Comparison of ENCODE assay signal across 8 mouse cellular contexts in the genomic region with DNA sequence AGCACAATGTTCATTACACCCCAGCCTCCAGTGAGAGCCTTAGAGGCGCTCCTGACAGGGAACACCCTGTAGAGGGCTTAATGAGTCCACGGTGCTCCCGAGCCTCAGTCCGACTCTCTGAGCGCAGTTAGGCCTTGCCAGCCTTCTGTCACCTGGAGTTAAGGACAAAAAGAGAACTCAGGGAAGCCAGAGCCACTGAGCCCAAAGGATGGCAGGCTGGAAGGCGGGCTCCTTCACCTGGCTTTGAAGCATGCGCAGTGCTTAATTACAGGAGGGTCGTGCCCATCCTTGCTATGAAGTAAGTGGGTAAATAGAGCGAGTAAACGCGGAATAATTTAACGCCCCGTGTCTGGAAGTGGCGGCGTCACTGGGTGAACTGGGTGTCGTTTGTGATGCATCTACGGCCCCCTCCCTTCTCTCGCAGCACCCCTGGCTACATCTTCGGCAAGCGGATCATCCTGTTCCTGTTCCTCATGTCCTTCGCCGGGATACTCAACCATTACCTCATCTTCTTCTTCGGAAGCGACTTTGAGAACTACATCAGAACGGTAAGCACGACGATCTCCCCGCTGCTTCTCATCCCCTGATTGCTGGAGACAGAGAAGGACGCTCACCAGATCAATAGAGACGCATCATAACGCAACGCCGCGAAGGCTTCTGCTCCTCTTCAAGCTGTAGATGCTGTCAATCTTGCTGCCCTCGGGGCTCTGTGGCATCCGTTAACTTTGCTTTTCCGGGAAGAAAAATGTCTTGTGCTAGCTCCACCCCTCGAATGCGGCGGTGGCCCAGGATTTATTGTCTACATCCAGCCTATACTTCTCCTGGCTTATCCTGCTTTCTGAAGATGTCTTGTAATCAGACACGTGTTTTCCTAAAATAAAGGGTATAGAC. TPM values are rescaled to one million over a fixed set of nuclear protein-coding genes. Genes with fewer than 3 reads are reported as not detected.
DNase-seq lines count a peak whose midpoint lies in the region; ATAC-seq lines count a peak whose summit lies in the region.

No protein-coding gene starts in this region.

- 0 out of 2 replicates have a peak, but pooled peaks cover 3% of the 10 kb centered on the region for H3K4me1 ChIP-seq in heart, embryonic 16.5 days (ENCODE audit: control insufficient read depth, insufficient read depth, low read length)
- H3K4me1 ChIP-seq in limb, embryonic 12.5 days (replicated peaks): peaks cover 21% of the 10 kb centered on the region
- H3K4me1 ChIP-seq in stomach, embryonic 14.5 days (ENCODE audit: control insufficient read depth, insufficient read depth, low read length): no peaks in the 10 kb centered on the region

- no peaks in the 10 kb centered on the region for H3K27me3 ChIP-seq in heart, embryonic 16.5 days (ENCODE audit: control insufficient read depth, insufficient read depth, low read length)
- no peaks in the 10 kb centered on the region for H3K27me3 ChIP-seq in limb, embryonic 12.5 days
- no peaks in the 10 kb centered on the region for H3K27me3 ChIP-seq in stomach, embryonic 14.5 days (ENCODE audit: control insufficient read depth, insufficient read depth, low read length)

- H3K9me3 ChIP-seq in heart, embryonic 16.5 days (replicated peaks; ENCODE audit: control insufficient read depth, low read length): peaks cover 6% of the 10 kb centered on the region
- H3K9me3 ChIP-seq in limb, embryonic 12.5 days: peaks cover 4% of the 10 kb centered on the region
- H3K9me3 ChIP-seq in stomach, embryonic 14.5 days (ENCODE audit: control insufficient read depth, low read depth, low read length): peaks cover 4% of the 10 kb centered on the region; the same call in 1 of the 2 replicates

- 31% methylated on average over 41 of the region's 41 CpGs for WGBS in heart, embryonic 16.5 days
- WGBS in limb, embryonic 12.5 days: 19% methylated on average over 41 of the region's 41 CpGs
- WGBS in stomach, embryonic 14.5 days: 20% methylated on average over 41 of the region's 41 CpGs

- peak; percentile 22 to 25 for DNase-seq in left cerebral cortex, adult 18-20 months (ENCODE audit: low spot score in 2 of 2)
- no peak for DNase-seq in left cerebral cortex, postnatal 10 days (ENCODE audit: extremely low spot score in 1 of 2, low spot score in 2 of 2)
- DNase-seq in cerebellum, adult 9-11 months: peak; percentile 51
- no peak for DNase-seq in adrenal gland, postnatal 4 days (ENCODE audit: low spot score in 2 of 2)
- no peak for DNase-seq in thymus, postnatal 4 days

- peak overlapping the region; percentile 44 for H3K9ac ChIP-seq in heart, embryonic 16.5 days (ENCODE audit: low read length)
- peak overlapping the region; percentile 42; the same call in 1 of the 2 replicates for H3K9ac ChIP-seq in limb, embryonic 12.5 days (replicated peaks)
- H3K9ac ChIP-seq in stomach, embryonic 14.5 days (replicated peaks; ENCODE audit: low read depth, low read length): peak overlapping the region; percentile 48

- no peaks in the 10 kb centered on the region for H3K36me3 ChIP-seq in heart, embryonic 16.5 days (ENCODE audit: control insufficient read depth, insufficient read depth)
- no peaks in the 10 kb centered on the region for H3K36me3 ChIP-seq in limb, embryonic 12.5 days
- no peaks in the 10 kb centered on the region for H3K36me3 ChIP-seq in stomach, embryonic 14.5 days (ENCODE audit: control insufficient read depth, insufficient read depth, low read length)

- H3K4me3 ChIP-seq in heart, embryonic 16.5 days (ENCODE audit: low read length): peak overlapping the region; percentile 45
- H3K4me3 ChIP-seq in limb, embryonic 12.5 days (replicated peaks): peak overlapping the region; percentile 35
- H3K4me3 ChIP-seq in stomach, embryonic 14.5 days (ENCODE audit: low read depth, low read length): peak overlapping the region; percentile 28

- ATAC-seq in heart, embryonic 16.5 days (replicated peaks; ENCODE audit: extremely low read depth, insufficient read depth, low FRiP score): no peak
- ATAC-seq in limb, embryonic 12.5 days (ENCODE audit: insufficient number of reproducible peaks, insufficient read depth, low FRiP score, low TSS enrichment, low read depth): no peak
- ATAC-seq in stomach, embryonic 14.5 days (ENCODE audit: insufficient number of reproducible peaks, insufficient read depth, low FRiP score, low read depth): no peak

- intact Hi-C loops in left cerebral cortex, postnatal 10 days (cut with DNase I): no loop called here

- peak overlapping the region; percentile 68 for H3K4me2 ChIP-seq in heart, embryonic 16.5 days (ENCODE audit: low read depth, low read length)
- peak overlapping the region; percentile 61 for H3K4me2 ChIP-seq in limb, embryonic 12.5 days
- peak overlapping the region; percentile 54 for H3K4me2 ChIP-seq in stomach, embryonic 14.5 days (replicated peaks; ENCODE audit: low read depth, low read length)

- no peak overlapping the region for H3K27ac ChIP-seq in heart, embryonic 16.5 days (ENCODE audit: low read length)
- 0 out of 2 replicates have a peak overlapping the region, but pooled peaks have one; percentile 1 for H3K27ac ChIP-seq in limb, embryonic 12.5 days
- H3K27ac ChIP-seq in stomach, embryonic 14.5 days (ENCODE audit: low read length): no peak overlapping the region

RNA-seq across cellular contexts. Expression of gene Alox5ap, which starts 22.8 kb away (rescaled TPM):
- total RNA-seq in left cerebral cortex, adult 18-20 months (2021): 1 to 10 TPM; 9.4 to 10.0 TPM
- total RNA-seq in left cerebral cortex, postnatal 10 days (2021): 1 to 10 TPM; 7.5 to 8.4 TPM
- polyA plus RNA-seq in heart, embryonic 16.5 days (2015; fragmentation: Nextera tagmentation; extraction: Ambion mirVana): 9.0 and 11.9 TPM in 2 replicates
- 11.0 and 13.8 TPM in 2 replicates for polyA plus RNA-seq in limb, embryonic 12.5 days (2016; fragmentation: Nextera tagmentation; extraction: Ambion mirVana)
- polyA plus RNA-seq in stomach, embryonic 14.5 days (2014; fragmentation: Nextera tagmentation; extraction: Ambion mirVana): 11.2 and 11.6 TPM in 2 replicates
- total RNA-seq in adrenal gland, postnatal 4 days (2021): 10 to 100 TPM in 1 of 2 experiments, 1 to 10 TPM in 1; 9.6 to 12.8 TPM

Comparison
In these comparisons a context has a peak if more than half of its experiments do, and no peak if none do; other contexts are left out.
1. DNase-seq: peak in left cerebral cortex, adult 18-20 months (2 of 2) and cerebellum, adult 9-11 months (single experiment); none in left cerebral cortex, postnatal 10 days (0 of 2), adrenal gland, postnatal 4 days (0 of 2) and thymus, postnatal 4 days (single experiment).
2. Peak in every context shown above with its lines, with median percentiles within 50 percentile points of each other: H3K4me2 ChIP-seq, H3K4me3 ChIP-seq and H3K9ac ChIP-seq.